Mouse (Mus musculus) olfactory bulb, adult 2 months (tissue): ENCODE results near the gene Ndufaf2.

ENCODE experiments used
- CTCF ChIP-seq: fragments of 200-500 bp; IDR thresholded peaks from 2 replicates; pipeline ENCODE4 v1.5.1; 2012; ENCODE audit warnings: low read depth, mild to moderate bottlenecking, low read length, moderate library complexity; ENCODE audit not compliant: insufficient read depth
- POLR2A ChIP-seq: fragments of 200-500 bp; IDR thresholded peaks from 2 replicates; pipeline ENCODE4 v1.6.1; 2012; ENCODE audit warnings: mild to moderate bottlenecking, low read depth, low read length, moderate library complexity; ENCODE audit not compliant: insufficient read depth

DNA sequence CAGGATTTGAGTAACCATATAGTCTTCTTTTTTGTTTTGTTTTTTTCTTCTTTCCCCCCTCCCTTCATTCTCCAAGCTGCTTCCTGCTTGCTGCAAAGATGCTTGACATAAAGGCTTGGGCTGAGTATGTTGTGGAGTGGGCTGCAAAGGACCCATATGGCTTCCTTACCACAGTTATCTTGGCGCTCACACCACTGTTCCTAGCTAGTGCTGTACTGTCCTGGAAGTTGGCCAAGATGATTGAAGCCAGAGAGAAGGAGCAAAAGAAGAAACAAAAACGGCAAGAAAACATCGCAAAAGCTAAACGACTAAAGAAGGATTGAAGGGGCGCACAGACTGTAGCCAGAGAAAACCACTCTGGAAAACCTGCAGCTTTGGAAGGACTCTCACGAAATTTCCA is 111.1 kb downstream of the Ndufaf2 start:
- TF ChIP-seq CTCF (no peak), POLR2A (no peak)
